Mouse (Mus musculus): ENCODE results near the gene Zfp277. TPM values are rescaled to one million over a fixed set of nuclear protein-coding genes. Genes with fewer than 3 reads are reported as not detected.

Gene Zfp277
- total RNA-seq (2014; rRNA removed; ENCODE audit: low replicate concordance) (17.9 and 23.4 TPM in 2 replicates), polyA plus RNA-seq (2015; fragmentation: Nextera tagmentation; extraction: Ambion mirVana) (22.5 and 24.9 TPM in 2 replicates)

DNA sequence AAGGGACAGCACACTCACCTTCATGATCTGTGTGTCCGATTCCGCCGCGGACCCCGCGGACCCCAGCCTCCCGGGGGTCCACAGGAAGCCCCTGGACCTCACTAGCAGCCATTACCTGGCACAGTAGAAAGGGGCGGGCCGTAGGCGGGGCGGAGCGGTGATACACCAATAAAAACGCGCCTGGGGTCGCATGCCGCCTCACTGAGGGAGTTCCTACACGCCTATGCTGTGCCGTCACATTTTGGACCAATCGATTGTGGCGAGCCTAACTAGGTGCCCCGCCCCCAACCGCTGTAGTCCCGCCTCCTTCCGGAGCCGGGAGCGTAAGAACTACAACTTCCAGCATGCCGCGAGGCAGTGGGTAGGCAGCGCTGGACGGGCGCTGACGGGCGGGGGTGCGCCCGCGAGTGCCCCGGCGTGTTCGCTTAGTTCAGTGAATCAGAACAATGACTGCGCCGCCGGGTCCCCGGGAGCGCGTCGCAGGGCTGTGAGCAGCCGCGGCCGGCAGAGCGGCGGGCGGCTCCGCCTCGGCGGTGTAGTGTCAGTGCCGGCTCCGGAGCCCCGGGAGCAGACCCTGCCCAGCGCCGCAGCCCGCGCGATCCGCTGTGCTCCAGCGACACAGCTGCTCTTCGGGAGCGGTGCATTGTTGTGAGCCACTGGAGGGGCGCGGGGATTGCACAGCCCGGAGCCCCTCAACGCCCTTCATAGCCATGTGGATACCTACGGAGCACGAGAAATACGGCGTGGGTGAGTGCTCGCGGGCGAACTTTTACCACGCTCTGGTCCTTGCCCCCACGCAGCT lies at the start of gene Zfp277, which contains the start of gene Dock4:
Gene Zfp277, minus strand, starts transcription at position 255 of the 802 bp plus-strand sequence.
Gene Dock4, plus strand, starts transcription at position 305 of the 802 bp plus-strand sequence.
- TF ChIP-seq CTCF (IDR thresholded peaks at IDR 0.05; ENCODE audit: low read depth) (0 out of 2 replicates have a peak, but pooled peaks have one; percentile 4), EP300 (IDR thresholded peaks at IDR 0.05; ENCODE audit: low read depth) (no peak)
- Histone ChIP-seq H3K4me1 (ENCODE audit: control insufficient read depth, insufficient read depth) (peaks cover 16% of the 10 kb centered on the region), H3K9me3 (replicated peaks; ENCODE audit: control insufficient read depth, low read length) (no peaks in the 10 kb centered on the region), H3K4me3 (ENCODE audit: low read depth, low read length) (peak within 1 kb of the TSS; percentile 92), H3K36me3 (replicated peaks; ENCODE audit: control insufficient read depth, insufficient read depth, low read length) (no peaks in the 10 kb centered on the region), H3K27ac (ENCODE audit: low read depth) (peak within 1 kb of the TSS; percentile 77), H3K4me2 (ENCODE audit: low read depth, low read length) (peak within 1 kb of the TSS; percentile 88), H3K9ac (replicated peaks; ENCODE audit: low read depth, low read length) (peak within 1 kb of the TSS; percentile 73), H3K27me3 (ENCODE audit: control insufficient read depth, insufficient read depth, low read length) (no peaks in the 10 kb centered on the region)
- WGBS, result under 1% methylated on average over 70 of the region's 80 CpGs
- DNase-seq (ENCODE audit: low spot score) (peak; percentile 99), ATAC-seq (ENCODE audit: insufficient read depth, low read depth) (peak; percentile 98)

DNA sequence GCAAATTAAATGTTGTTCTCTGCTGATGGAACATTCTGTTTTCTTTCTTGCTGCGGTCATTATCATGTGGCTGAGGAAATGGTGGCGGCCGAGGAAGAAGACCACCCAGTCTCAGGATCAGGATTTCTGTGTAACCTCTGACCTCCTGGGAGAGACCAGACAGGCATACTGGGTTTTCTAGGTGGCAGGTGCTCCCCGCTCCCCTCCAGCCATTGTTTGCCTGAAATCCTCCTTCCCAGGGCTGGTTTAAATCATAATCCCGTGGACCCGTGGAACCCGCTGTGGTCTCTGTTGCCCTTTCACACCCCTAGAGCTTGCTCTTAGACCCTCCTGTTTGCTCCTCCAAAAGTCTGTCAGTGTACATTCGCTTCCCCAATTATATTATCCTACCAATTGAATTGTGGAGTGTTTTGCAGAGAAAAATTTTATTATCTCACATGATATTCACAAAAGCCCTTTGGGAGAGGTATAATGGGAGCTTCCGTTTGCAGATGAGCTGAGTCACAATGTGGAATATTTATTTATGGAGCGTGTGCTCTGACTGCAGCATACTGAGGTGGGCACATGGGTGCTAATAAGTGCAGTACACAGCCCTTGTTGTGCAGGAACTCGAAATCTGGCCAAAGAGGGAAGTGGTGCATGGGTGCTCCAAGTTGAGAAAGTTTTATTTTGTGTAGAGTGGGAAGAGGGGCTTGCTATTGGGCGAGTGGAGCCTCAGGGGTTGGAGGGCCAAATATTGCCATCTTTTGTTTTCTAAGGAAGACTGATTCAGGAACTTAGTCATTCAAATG lies 40.5 kb upstream of the Zfp277 start:
- 75% methylated on average over 12 of the region's 12 CpGs for WGBS

DNA sequence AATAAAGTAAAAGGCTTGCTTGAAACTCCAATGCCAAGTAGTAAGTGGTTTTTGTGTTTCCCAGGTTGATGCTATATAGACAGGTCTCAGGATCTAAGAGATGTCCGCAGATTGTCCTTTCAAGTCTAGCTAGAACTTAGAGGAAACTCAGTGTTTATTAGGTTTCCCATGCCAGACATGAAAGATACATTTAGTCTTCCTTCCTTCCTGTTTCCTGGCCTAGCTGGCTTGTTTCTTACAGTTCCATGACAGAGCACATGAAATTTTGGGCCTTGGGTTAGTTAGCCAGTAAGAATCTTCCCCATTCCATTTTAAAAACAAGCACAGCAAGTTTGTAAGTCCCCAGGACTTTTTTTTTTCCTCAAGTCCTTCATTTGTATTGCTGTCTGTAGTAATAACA lies 39.5 kb upstream of the Zfp277 start:
- 74% methylated on average over 1 of the region's 1 CpGs for WGBS
- H3K27me3 ChIP-seq (ENCODE audit: control insufficient read depth, insufficient read depth, low read length), result no peaks in the 10 kb centered on the region
- H3K4me3 ChIP-seq (ENCODE audit: low read depth, low read length), result no peak overlapping the region
- ATAC-seq (ENCODE audit: insufficient read depth, low read depth), result no peak
- H3K36me3 ChIP-seq (replicated peaks; ENCODE audit: control insufficient read depth, insufficient read depth, low read length), result no peaks in the 10 kb centered on the region
- no peak overlapping the region for H3K9ac ChIP-seq (replicated peaks; ENCODE audit: low read depth, low read length)
- DNase-seq (ENCODE audit: low spot score), result peak; percentile 4
- H3K9me3 ChIP-seq (replicated peaks; ENCODE audit: control insufficient read depth, low read length), result no peaks in the 10 kb centered on the region
- no peak overlapping the region for H3K27ac ChIP-seq (ENCODE audit: low read depth)
- H3K4me2 ChIP-seq (ENCODE audit: low read depth, low read length), result no peak overlapping the region
- TF ChIP-seq CTCF (IDR thresholded peaks at IDR 0.05; ENCODE audit: low read depth) (no peak), EP300 (IDR thresholded peaks at IDR 0.05; ENCODE audit: low read depth) (no peak)
- H3K4me1 ChIP-seq (ENCODE audit: control insufficient read depth, insufficient read depth), result peaks cover 18% of the 10 kb centered on the region; the same call in 1 of the 2 replicates

More for the DNA sequence above, 40.5 kb upstream of the Zfp277 start:
- H3K4me3 ChIP-seq (ENCODE audit: low read depth, low read length), result no peak overlapping the region
- H3K4me1 ChIP-seq (ENCODE audit: control insufficient read depth, insufficient read depth), result peaks cover 18% of the 10 kb centered on the region; the same call in 1 of the 2 replicates
- no peak for TF ChIP-seq EP300 (IDR thresholded peaks at IDR 0.05; ENCODE audit: low read depth)
- no peak for TF ChIP-seq CTCF (IDR thresholded peaks at IDR 0.05; ENCODE audit: low read depth)
- no peak overlapping the region for H3K4me2 ChIP-seq (ENCODE audit: low read depth, low read length)
- no peaks in the 10 kb centered on the region for H3K36me3 ChIP-seq (replicated peaks; ENCODE audit: control insufficient read depth, insufficient read depth, low read length)
- no peaks in the 10 kb centered on the region for H3K9me3 ChIP-seq (replicated peaks; ENCODE audit: control insufficient read depth, low read length)
- H3K27me3 ChIP-seq (ENCODE audit: control insufficient read depth, insufficient read depth, low read length), result no peaks in the 10 kb centered on the region
- no peak overlapping the region for H3K9ac ChIP-seq (replicated peaks; ENCODE audit: low read depth, low read length)
- ATAC-seq (ENCODE audit: insufficient read depth, low read depth), result no peak
- no peak overlapping the region for H3K27ac ChIP-seq (ENCODE audit: low read depth)
- DNase-seq (ENCODE audit: low spot score), result peak; percentile 2

DNA sequence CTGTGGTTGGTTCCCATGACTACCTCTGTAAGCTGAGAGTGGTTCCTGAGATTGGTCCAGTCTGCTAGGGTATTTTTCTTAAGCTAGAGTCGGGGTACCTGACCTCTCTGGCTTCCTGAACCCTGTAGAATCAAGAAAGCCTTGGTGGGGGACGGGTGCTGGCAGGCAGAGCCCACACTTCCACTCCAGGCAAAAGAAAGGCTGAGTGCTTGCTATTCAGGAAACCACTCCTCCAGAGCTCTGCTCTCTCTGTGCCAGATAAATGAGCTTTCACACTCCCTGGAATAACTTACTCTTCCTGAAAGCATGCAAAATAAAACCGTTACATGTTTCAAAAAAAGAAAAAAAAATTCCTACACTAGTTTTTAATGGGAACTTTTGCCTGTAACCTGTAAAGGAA lies 38.5 kb upstream of the Zfp277 start:
- no peaks in the 10 kb centered on the region for H3K27me3 ChIP-seq (ENCODE audit: control insufficient read depth, insufficient read depth, low read length)
- no peaks in the 10 kb centered on the region for H3K36me3 ChIP-seq (replicated peaks; ENCODE audit: control insufficient read depth, insufficient read depth, low read length)
- TF ChIP-seq CTCF (IDR thresholded peaks at IDR 0.05; ENCODE audit: low read depth) (no peak), EP300 (IDR thresholded peaks at IDR 0.05; ENCODE audit: low read depth) (no peak)
- no peak overlapping the region for H3K4me3 ChIP-seq (ENCODE audit: low read depth, low read length)
- no peak for ATAC-seq (ENCODE audit: insufficient read depth, low read depth)
- DNase-seq (ENCODE audit: low spot score), result peak; percentile 27
- H3K9me3 ChIP-seq (replicated peaks; ENCODE audit: control insufficient read depth, low read length), result no peaks in the 10 kb centered on the region
- peaks cover 18% of the 10 kb centered on the region; the same call in 1 of the 2 replicates for H3K4me1 ChIP-seq (ENCODE audit: control insufficient read depth, insufficient read depth)
- 18% methylated on average over 3 of the region's 3 CpGs for WGBS
- no peak overlapping the region for H3K4me2 ChIP-seq (ENCODE audit: low read depth, low read length)
- H3K9ac ChIP-seq (replicated peaks; ENCODE audit: low read depth, low read length), result no peak overlapping the region
- H3K27ac ChIP-seq (ENCODE audit: low read depth), result peak overlapping the region; percentile 39; the same call in 1 of the 2 replicates
